Mouse (Mus musculus) MEL (cell line): ENCODE data around the gene Atp5d. TPM values are rescaled to one million over a fixed set of nuclear protein-coding genes. Genes with fewer than 3 reads are reported as not detected.

ENCODE experiments used
- DNase-seq: peaks from one replicate; pipeline ENCODE4 v3.0.0; 2011; ENCODE audit warnings: low read depth, low spot score
- H3K27ac ChIP-seq: 2 replicates; pipeline ENCODE4 v1.5.1; 2012; ENCODE audit warnings: low read depth, mild to moderate bottlenecking, control low read depth, low read length, moderate library complexity; ENCODE audit not compliant: control insufficient read depth
- H3K27me3 ChIP-seq, 2 experiments: fragments of 150-350 bp in 1 of 2; sonication (generic) in 1 of 2; 2 replicates each; pipeline ENCODE4 v1.6.1; 2012; ENCODE audit warnings: low read length in 2 of 2, mild to moderate bottlenecking in 2 of 2, improper control_type of control experiment in 1 of 2, moderate library complexity in 1 of 2; ENCODE audit not compliant: insufficient read depth in 2 of 2, control insufficient read depth in 1 of 2
- H3K36me3 ChIP-seq, 2 experiments: 2 replicates each; pipeline ENCODE4 v1.6.1; 2012 to 2014; ENCODE audit warnings: low read length in 2 of 2, improper control_type of control experiment in 1 of 2, inconsistent platforms in 1 of 2, mild to moderate bottlenecking in 1 of 2; ENCODE audit not compliant: insufficient read depth in 2 of 2, control insufficient read depth in 1 of 2
- H3K4me1 ChIP-seq, 2 experiments: fragments of 150-350 bp in 1 of 2; sonication (generic) in 1 of 2; 2 replicates each; pipeline ENCODE4 v1.6.1; 2012; ENCODE audit warnings: low read length in 2 of 2, improper control_type of control experiment in 1 of 2, mild to moderate bottlenecking in 1 of 2; ENCODE audit not compliant: insufficient read depth in 2 of 2, control insufficient read depth in 1 of 2
- H3K4me3 ChIP-seq, 2 experiments: fragments of 150-350 bp in 1 of 2; sonication (generic) in 1 of 2; 2 replicates each; pipeline ENCODE4 v1.5.1; 2012; ENCODE audit warnings: low read depth in 2 of 2, low read length in 2 of 2, mild to moderate bottlenecking in 2 of 2, moderate library complexity in 2 of 2, control low read depth in 1 of 2, improper control_type of control experiment in 1 of 2; ENCODE audit not compliant: control insufficient read depth in 1 of 2, insufficient read depth in 1 of 2
- H3K79me2 ChIP-seq: 2 replicates; pipeline ENCODE4 v1.6.1; 2012; ENCODE audit warnings: mild to moderate bottlenecking, low read length, moderate library complexity; ENCODE audit not compliant: control insufficient read depth, poor library complexity, insufficient read depth
- H3K9ac ChIP-seq: 2 replicates; pipeline ENCODE4 v1.6.1; 2012; ENCODE audit warnings: low read depth, mild to moderate bottlenecking, control low read depth, low read length, moderate library complexity; ENCODE audit not compliant: control insufficient read depth, poor library complexity, severe bottlenecking
- H3K9me3 ChIP-seq: fragments of 150-350 bp; sonication (generic); replicated peaks from 2 replicates; pipeline ENCODE4 v1.6.1; 2012; ENCODE audit warnings: mild to moderate bottlenecking, low read length, improper control_type of control experiment, moderate library complexity; ENCODE audit not compliant: insufficient read depth
- BHLHE40 ChIP-seq: IDR thresholded peaks from 2 replicates; pipeline ENCODE4 v1.6.1; 2012; ENCODE audit warnings: low read depth, mild to moderate bottlenecking, inconsistent platforms, low read length, improper control_type of control experiment, borderline replicate concordance
- E2F4 ChIP-seq: IDR thresholded peaks from 2 replicates; pipeline ENCODE4 v1.6.1; 2011; ENCODE audit warnings: low read depth, low read length, improper control_type of control experiment, borderline replicate concordance
- ELF1 ChIP-seq: IDR thresholded peaks from 2 replicates; pipeline ENCODE4 v1.6.1; 2014; ENCODE audit warnings: low read depth, mild to moderate bottlenecking, inconsistent platforms, low read length, improper control_type of control experiment, moderate library complexity
- EP300 ChIP-seq, 2 experiments: IDR thresholded peaks; 2 replicates each; pipeline ENCODE4 v1.6.1; 2011; ENCODE audit warnings: improper control_type of control experiment in 2 of 2, low read length in 2 of 2, low read depth in 1 of 2, mild to moderate bottlenecking in 1 of 2
- HCFC1 ChIP-seq: IDR thresholded peaks from 2 replicates; pipeline ENCODE4 v1.6.1; 2012; ENCODE audit warnings: low read depth, mild to moderate bottlenecking, inconsistent platforms, low read length, improper control_type of control experiment, moderate library complexity
- JUND ChIP-seq: IDR thresholded peaks from 2 replicates; pipeline ENCODE4 v1.6.1; 2011; ENCODE audit warnings: low read depth, mild to moderate bottlenecking, improper control_type of control experiment, low read length
- KAT2A ChIP-seq: conservative IDR thresholded peaks from 2 replicates; pipeline ENCODE4 v1.6.1; 2012; ENCODE audit warnings: low read depth, low read length, improper control_type of control experiment, inconsistent platforms
- MAZ ChIP-seq: IDR thresholded peaks from 2 replicates; pipeline ENCODE4 v1.6.1; 2012; ENCODE audit warnings: low read depth, mild to moderate bottlenecking, inconsistent platforms, low read length, improper control_type of control experiment
- MXI1 ChIP-seq: IDR thresholded peaks from 2 replicates; pipeline ENCODE4 v1.6.1; 2011; ENCODE audit warnings: mild to moderate bottlenecking, low read depth, low read length, improper control_type of control experiment
- MYB ChIP-seq: IDR thresholded peaks from 2 replicates; pipeline ENCODE4 v1.6.1; 2011; ENCODE audit warnings: mild to moderate bottlenecking, low read depth, low read length, improper control_type of control experiment
- NELFE ChIP-seq: IDR thresholded peaks from 2 replicates; pipeline ENCODE4 v1.6.1; 2011; ENCODE audit warnings: low read depth, low read length, improper control_type of control experiment
- NRF1 ChIP-seq: IDR thresholded peaks from 2 replicates; pipeline ENCODE4 v1.6.1; 2014; ENCODE audit warnings: low read depth, mild to moderate bottlenecking, inconsistent platforms, low read length, improper control_type of control experiment, moderate library complexity; ENCODE audit not compliant: poor library complexity, insufficient read depth, severe bottlenecking
- POLR2A ChIP-seq, 2 experiments: IDR thresholded peaks; 2 replicates each; pipeline ENCODE4 v1.6.1; 2011 to 2012; ENCODE audit warnings: low read length in 2 of 2, mild to moderate bottlenecking in 2 of 2, control low read depth in 1 of 2, improper control_type of control experiment in 1 of 2, low read depth in 1 of 2, moderate library complexity in 1 of 2; ENCODE audit not compliant: control insufficient read depth in 1 of 2, insufficient read depth in 1 of 2, poor library complexity in 1 of 2
- SIN3A ChIP-seq: IDR thresholded peaks from 2 replicates; pipeline ENCODE4 v1.6.1; 2012; ENCODE audit warnings: low read length, improper control_type of control experiment, inconsistent platforms
- ZNF384 ChIP-seq: IDR thresholded peaks from 2 replicates; pipeline ENCODE4 v1.6.1; 2012; ENCODE audit warnings: low read depth, mild to moderate bottlenecking, inconsistent platforms, low read length, improper control_type of control experiment
- polyA plus RNA-seq, 2 experiments: library from polyadenylated mRNA; stranded (reverse) in 1 of 2; unstranded in 1 of 2; fragments of >175 nt in 1 of 2; fragments of >200 nt in 1 of 2; gene quantifications; 2 replicates each; pipeline versions ENCODE4 v1.2.1 to v1.2.4; 2012; ENCODE audit warnings: low replicate concordance in 2 of 2, low read depth in 1 of 2; ENCODE audit not compliant: insufficient read length in 2 of 2, insufficient read depth in 1 of 2, missing spikeins in 1 of 2
- total RNA-seq: library from RNA; depleted of rRNA; stranded (reverse); fragments of 300-350 nt; gene quantifications from 2 replicates; pipeline ENCODE4 v1.2.3, GENCODE M21; 2012

Atp5d gene
- total and polyA plus RNA-seq, 3 experiments, result 300 to 657 (median 308) TPM

DNA sequence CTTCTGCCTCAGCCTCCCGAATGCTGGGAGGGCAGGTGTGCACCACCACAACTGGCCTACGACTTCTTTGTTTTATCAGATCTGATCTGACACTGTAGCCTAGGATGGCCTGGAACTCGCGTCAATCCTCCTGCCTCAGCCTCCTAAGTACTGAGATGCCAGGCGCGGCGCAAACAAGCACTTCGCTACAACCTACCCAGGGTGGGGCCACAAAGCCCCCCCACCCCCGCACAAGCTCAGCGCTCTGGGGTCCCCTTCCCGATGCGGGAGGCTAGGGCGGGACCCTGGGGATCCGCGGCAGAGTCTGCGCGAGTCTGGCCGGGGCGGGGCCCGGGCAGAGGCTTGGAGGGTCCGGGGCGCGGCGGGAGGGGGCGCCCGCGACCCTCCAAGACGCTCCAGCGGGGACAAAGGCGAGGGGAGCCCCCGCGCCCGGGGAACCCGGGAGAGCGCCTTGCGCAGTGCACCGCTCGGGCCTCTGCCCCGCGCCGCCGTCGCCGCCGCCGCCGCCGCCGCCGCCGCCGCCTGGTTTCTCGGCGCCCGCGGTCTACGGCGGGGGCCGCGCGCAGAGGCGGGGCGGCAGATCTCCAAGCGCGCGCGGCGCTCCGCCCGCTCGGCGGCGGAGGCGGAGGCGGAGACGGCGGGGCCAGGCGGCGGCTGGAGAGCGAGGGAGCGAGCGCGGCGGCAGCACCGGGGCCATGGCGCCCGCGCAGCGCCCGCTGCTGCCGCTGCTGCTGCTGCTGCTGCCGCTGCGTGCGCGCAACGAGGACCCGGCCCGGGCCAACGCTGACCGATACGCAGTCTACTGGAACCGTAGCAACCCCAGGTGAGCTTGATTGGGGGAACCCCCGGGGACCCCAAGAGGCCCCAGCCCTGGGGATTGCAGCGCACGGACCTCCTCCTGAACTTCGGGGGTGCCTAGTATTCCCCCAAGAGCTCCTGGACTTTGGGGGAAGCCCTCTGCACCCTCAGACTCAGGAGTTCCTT, 40.9 kb downstream of the Atp5d start, which contains the start of gene Efna2:
Efna2 (plus strand) TSS at position 415 of the 984 bp plus-strand sequence.
- H3K27me3 ChIP-seq, result peaks cover 9 to 12% of the 10 kb centered on the region in 2 experiments

DNA sequence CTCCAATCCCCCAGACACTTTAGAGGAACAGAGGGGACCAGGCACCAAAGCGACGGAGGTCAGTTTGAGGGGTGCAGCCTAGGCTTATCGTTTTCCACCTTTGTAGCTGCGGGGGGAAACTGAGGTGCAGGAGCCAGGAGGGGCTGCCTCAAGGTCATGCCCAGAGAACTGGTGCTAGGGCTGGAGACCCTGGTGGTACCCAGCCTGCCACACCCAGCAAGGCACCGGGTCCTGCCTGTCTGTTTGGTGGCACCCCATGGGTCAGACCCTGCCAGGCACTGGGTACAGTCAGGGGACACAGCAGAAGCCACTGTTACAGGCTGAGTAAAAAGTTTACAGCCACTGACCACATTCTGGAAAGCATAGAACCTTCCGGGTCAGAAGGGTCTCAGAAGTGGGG, 41.9 kb downstream of the Atp5d start:
- Histone ChIP-seq H3K36me3 (no peaks in the 10 kb centered on the region), H3K4me1 (no peaks in the 10 kb centered on the region), H3K9ac (no peak overlapping the region), H3K9me3 (no peaks in the 10 kb centered on the region), H3K4me3 (no peak overlapping the region), H3K27ac (no peak overlapping the region), H3K79me2 (no peaks in the 10 kb centered on the region), H3K27me3 (peaks cover 9 to 12% of the 10 kb centered on the region in 2 experiments)
- no peak for TF ChIP-seq KAT2A
- no peak for TF ChIP-seq MAZ
- no peak for TF ChIP-seq NRF1
- no peak for TF ChIP-seq ELF1
- no peak for TF ChIP-seq EP300 (IDR thresholded peaks at IDR 0.05; ENCODE audit: low read depth in 1 of 2, low read length in 2 of 2)
- no peak for TF ChIP-seq MXI1
- no peak for TF ChIP-seq ZNF384
- no peak for DNase-seq

More for the DNA sequence above, 40.9 kb downstream of the Atp5d start, which contains the start of gene Efna2:
- Histone ChIP-seq H3K4me1 (no peaks in the 10 kb centered on the region), H3K27ac (no peak within 1 kb of the TSS), H3K9ac (peak within 1 kb of the TSS; percentile 53), H3K9me3 (no peaks in the 10 kb centered on the region), H3K36me3 (no peaks in the 10 kb centered on the region), H3K79me2 (no peaks in the 10 kb centered on the region)
- no peak for DNase-seq
- TF ChIP-seq MYB, result no peak
- no peak for TF ChIP-seq SIN3A
- TF ChIP-seq POLR2A (IDR thresholded peaks at IDR 0.05; ENCODE audit: control insufficient read depth in 1 of 2, insufficient read depth in 1 of 2, low read depth in 1 of 2, low read length in 2 of 2, poor library complexity in 1 of 2), result no peak
- no peak for TF ChIP-seq JUND
- no peak for TF ChIP-seq EP300 (IDR thresholded peaks at IDR 0.05; ENCODE audit: low read depth in 1 of 2, low read length in 2 of 2)
- no peak for TF ChIP-seq BHLHE40
- no peak for TF ChIP-seq E2F4
- no peak for TF ChIP-seq NELFE
- no peak for TF ChIP-seq HCFC1
- TF ChIP-seq, all 39 proteins: peak for 0
- peak within 1 kb of the TSS in 1 of 2 experiments; percentile 35; a peak in 2 of 4 replicates for H3K4me3 ChIP-seq
